In genomic region chr11:40786900-40787299, GRCm38 (mm10) we compare ENCODE assay signal across 21 mouse cellular contexts. TPM values are rescaled to one million over a fixed set of nuclear protein-coding genes. Genes with fewer than 3 reads are reported as not detected.
A peak's percentile ranks its signal among the peaks of the same experiment; 100 is the strongest.
DNase-seq lines count a peak whose midpoint lies in the region; ATAC-seq lines count a peak whose summit lies in the region.
"Had no signal": no experiment of that assay in that cellular context is flagged by ENCODE, and none has a peak within 500 bp of the region (broad histone marks: within the 10 kb centered on the region; RNA-seq: fewer than 3 reads in every experiment).

No protein-coding gene starts in this region.

- DNase-seq in frontal cortex, adult 2 months (ENCODE audit: extremely low spot score in 1 of 2, low spot score in 1 of 2) = peak; percentile 53 to 74
- DNase-seq in frontal cortex, postnatal 25 days (ENCODE audit: low spot score in 2 of 2) = no peak
- peak; percentile 68 for DNase-seq in right cerebral cortex, adult 18-20 months
- DNase-seq in right cerebral cortex, postnatal 4 days = no peak
- peak; percentile 29 to 46 for DNase-seq in layer of hippocampus, postnatal 36 days
- DNase-seq in thymus, postnatal 36 days = no peak
- DNase-seq in adipocyte (ENCODE audit: low spot score) = no peak
- DNase-seq: adrenal gland, postnatal 25 days; cerebellum, adult 11-12 months; cerebellum, postnatal 25 days; thymus, adult 2 months had no signal

- H3K9me3 ChIP-seq in stomach, embryonic 16.5 days (replicated peaks; ENCODE audit: control insufficient read depth, low read length) = no peaks in the 10 kb centered on the region
- H3K9me3 ChIP-seq: forebrain, embryonic 12.5 days; G1E; liver, embryonic 15.5 days; midbrain, embryonic 12.5 days; neural tube, embryonic 13.5 days had no signal

- no peaks in the 10 kb centered on the region for H3K36me3 ChIP-seq in stomach, embryonic 16.5 days (ENCODE audit: control insufficient read depth, insufficient read depth, low read length)
- H3K36me3 ChIP-seq: forebrain, embryonic 12.5 days; G1E; liver, embryonic 15.5 days; midbrain, embryonic 12.5 days; neural tube, embryonic 13.5 days had no signal

- no peak overlapping the region for H3K4me3 ChIP-seq in stomach, embryonic 16.5 days (replicated peaks; ENCODE audit: low read length)
- H3K4me3 ChIP-seq: forebrain, embryonic 12.5 days; liver, embryonic 15.5 days; midbrain, embryonic 12.5 days; neural tube, embryonic 13.5 days had no signal

- H3K27me3 ChIP-seq in stomach, embryonic 16.5 days (ENCODE audit: control insufficient read depth, insufficient read depth, low read length) = no peaks in the 10 kb centered on the region
- H3K27me3 ChIP-seq: forebrain, embryonic 12.5 days; liver, embryonic 15.5 days; midbrain, embryonic 12.5 days; neural tube, embryonic 13.5 days had no signal

- H3K4me1 ChIP-seq in stomach, embryonic 16.5 days (ENCODE audit: control insufficient read depth, insufficient read depth, low read length) = no peaks in the 10 kb centered on the region
- H3K4me1 ChIP-seq: forebrain, embryonic 12.5 days; liver, embryonic 15.5 days; midbrain, embryonic 12.5 days; neural tube, embryonic 13.5 days had no signal

- H3K4me2 ChIP-seq in stomach, embryonic 16.5 days (ENCODE audit: low read depth, low read length) = no peak overlapping the region
- H3K4me2 ChIP-seq: forebrain, embryonic 12.5 days; liver, embryonic 15.5 days; midbrain, embryonic 12.5 days; neural tube, embryonic 13.5 days had no signal

- WGBS in stomach, embryonic 16.5 days = 55% methylated on average over 2 of the region's 2 CpGs

- peak overlapping the region; percentile 21; the same call in 1 of the 2 replicates for H3K27ac ChIP-seq in stomach, embryonic 16.5 days (ENCODE audit: low read length)
- H3K27ac ChIP-seq: forebrain, embryonic 12.5 days; hindbrain, postnatal 0 days; liver, embryonic 15.5 days; macrophage; midbrain, embryonic 12.5 days; neural tube, embryonic 13.5 days had no signal

- peak; percentile 29; the same call in 1 of the 2 replicates for ATAC-seq in stomach, embryonic 16.5 days (ENCODE audit: insufficient read depth, low FRiP score)
- ATAC-seq: hindbrain, postnatal 0 days; intestine, postnatal 0 days had no signal

- H3K9ac ChIP-seq in stomach, embryonic 16.5 days (ENCODE audit: low read length) = no peak overlapping the region
- H3K9ac ChIP-seq: forebrain, embryonic 12.5 days; liver, embryonic 15.5 days; midbrain, embryonic 12.5 days; neural tube, embryonic 13.5 days had no signal

RNA-seq across cellular contexts. Expression of gene Ccng1, which starts 31.8 kb away (rescaled TPM):
- 31.0 and 31.2 TPM in 2 replicates for polyA plus RNA-seq in frontal cortex, adult 2 months (2012; rRNA removed)
- total RNA-seq in layer of hippocampus, postnatal 36 days (2021) = 10 to 100 TPM; 66.6 to 70.5 TPM
- polyA plus RNA-seq in stomach, embryonic 16.5 days (2015; fragmentation: Nextera tagmentation; extraction: Ambion mirVana) = 61.8 and 75.7 TPM in 2 replicates

RNA-seq across cellular contexts. Expression of gene Nudcd2, which starts 53.4 kb away (rescaled TPM):
- polyA plus RNA-seq in frontal cortex, adult 2 months (2012; rRNA removed) = 17.4 and 25.3 TPM in 2 replicates
- 10 to 100 TPM; 20.4 to 22.1 TPM for total RNA-seq in layer of hippocampus, postnatal 36 days (2021)
- polyA plus RNA-seq in stomach, embryonic 16.5 days (2015; fragmentation: Nextera tagmentation; extraction: Ambion mirVana) = 121 and 129 TPM in 2 replicates

RNA-seq across cellular contexts. Expression of gene Hmmr, which starts 53.7 kb away (rescaled TPM):
- 0.71 and 0.76 TPM in 2 replicates for polyA plus RNA-seq in frontal cortex, adult 2 months (2012; rRNA removed)
- under 1 TPM; 0.30 to 0.61 TPM for total RNA-seq in layer of hippocampus, postnatal 36 days (2021)
- 38.4 and 41.1 TPM in 2 replicates for polyA plus RNA-seq in stomach, embryonic 16.5 days (2015; fragmentation: Nextera tagmentation; extraction: Ambion mirVana)
- total RNA-seq: gastrocnemius, adult 18-20 months had no signal

Comparison
In these comparisons a context has a peak if more than half of its experiments do, and no peak if none do; other contexts are left out.
1. DNase-seq: peak in frontal cortex, adult 2 months (2 of 2), right cerebral cortex, adult 18-20 months (single experiment) and layer of hippocampus, postnatal 36 days (2 of 2); none in frontal cortex, postnatal 25 days (0 of 2), right cerebral cortex, postnatal 4 days (single experiment), thymus, postnatal 36 days (0 of 2) and adipocyte (single experiment).
2. RNA of gene Hmmr, which starts 53.7 kb away (polyA plus RNA-seq): 38.4 to 41.1 TPM in stomach, embryonic 16.5 days; 0.71 to 0.76 TPM in frontal cortex, adult 2 months; every median in the first group is over 10 times any median in the second.